Mouse (Mus musculus) leukemia stem cell, adult 10-12 weeks (primary cell): ENCODE measurements around the gene Il1b. TPM values are rescaled to one million over a fixed set of nuclear protein-coding genes. Genes with fewer than 3 reads are reported as not detected.

Experiments
- polyA plus RNA-seq: library from polyadenylated mRNA; stranded (reverse); fragments of >175 nt; gene quantifications from 2 replicates; pipeline ENCODE4 v1.2.3, GENCODE M21; 2012; ENCODE audit warnings: low replicate concordance

Gene Il1b
- 0.13 and 0.38 TPM in 2 replicates for polyA plus RNA-seq

GRCm38 (mm10) chr2:129371039-129371438 is at the start of gene Il1b:
Gene Il1b, minus strand, starts transcription at chr2:129371139.

Other genes starting within 250 kb of the Il1b start
- 0.74 and 12.8 TPM in 2 replicates for gene Chchd5, start 241.4 kb downstream of the Il1b start, polyA plus RNA-seq
- gene Slc20a1, start 172.4 kb downstream of the Il1b start, polyA plus RNA-seq: 49.9 and 52.8 TPM in 2 replicates
- gene Ckap2l, start 73.9 kb downstream of the Il1b start, polyA plus RNA-seq: 22.8 and 36.5 TPM in 2 replicates
- gene Il1a, start 61.2 kb downstream of the Il1b start, polyA plus RNA-seq: 0.09 TPM in 1 of 2 replicates, not detected in the other
- not detected in 2 replicates for gene F830045P16Rik, start 165.5 kb upstream of the Il1b start, polyA plus RNA-seq
- gene Sirpa, start 221.7 kb upstream of the Il1b start, polyA plus RNA-seq: 38.4 and 40.9 TPM in 2 replicates